Mouse (Mus musculus): ENCODE measurements at regions not wholly inside any gene's neighbourhood (a gene's known extent, or its start where the extent isn't known, plus 50 kb on each side); places are given as distances from the start of the nearest gene placed in this dataset.

DNA sequence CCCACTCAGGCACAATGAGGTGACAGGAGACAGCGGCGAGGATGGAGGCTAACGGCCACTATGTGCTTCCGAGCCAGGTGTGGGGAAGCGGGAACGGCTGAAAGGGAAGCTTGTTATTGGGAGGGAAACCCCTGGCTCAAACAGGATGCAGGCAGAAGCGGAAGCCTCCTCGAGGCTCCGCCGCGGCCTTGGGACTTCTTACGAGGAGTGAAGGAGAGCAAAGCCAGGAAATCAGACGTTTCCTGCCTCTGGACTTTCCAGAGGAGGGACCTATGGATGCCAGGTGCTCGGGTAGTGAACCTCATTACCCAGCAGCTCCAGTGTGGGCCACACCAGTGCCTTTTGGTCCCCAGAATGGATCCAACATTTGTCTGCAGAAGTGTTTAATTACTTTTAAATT, 449.6 kb downstream of the Med13l start:
- Histone ChIP-seq H3K27ac (ENCODE audit: low read depth, low read length) (no peak overlapping the region), H3K9ac (ENCODE audit: low read length) (no peak overlapping the region), H3K4me2 (ENCODE audit: low read depth) (no peak overlapping the region), H3K36me3 (ENCODE audit: control insufficient read depth, insufficient read depth, low read length) (no peaks in the 10 kb centered on the region), H3K4me3 (ENCODE audit: low read depth, low read length) (no peak overlapping the region), H3K9me3 (ENCODE audit: control insufficient read depth, low read length) (no peaks in the 10 kb centered on the region), H3K27me3 (ENCODE audit: control insufficient read depth, insufficient read depth, low read length) (no peaks in the 10 kb centered on the region), H3K4me1 (ENCODE audit: control insufficient read depth, insufficient read depth, low read length) (peaks cover 3% of the 10 kb centered on the region; the same call in 1 of the 2 replicates)
- WGBS: 76% methylated on average over 14 of the region's 14 CpGs
- no peak for ATAC-seq (ENCODE audit: insufficient read depth, low FRiP score, low TSS enrichment)
- no peak for DNase-seq (ENCODE audit: low spot score)

DNA sequence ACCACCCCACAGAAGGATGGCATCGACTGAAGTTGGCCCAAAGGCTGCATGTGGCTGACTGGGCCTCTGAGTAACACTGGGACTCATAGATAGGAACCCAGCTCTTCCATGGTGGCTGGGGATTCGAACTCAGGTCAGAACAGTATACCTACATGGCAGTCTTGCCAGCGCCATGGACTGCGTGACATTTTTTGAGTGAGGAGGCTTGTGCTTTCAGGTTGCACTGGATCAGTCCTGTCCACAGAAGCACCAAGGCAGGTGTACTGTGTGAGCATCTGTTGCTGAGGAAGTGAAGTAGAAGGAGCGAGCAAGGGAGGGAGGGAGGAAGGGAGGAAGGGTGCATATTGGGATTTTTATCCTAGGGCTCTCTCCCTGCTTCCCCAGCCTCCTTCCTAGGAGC, 454.7 kb downstream of the Med13l start:
- Histone ChIP-seq H3K4me3 (ENCODE audit: low read depth, low read length) (no peak overlapping the region), H3K9ac (ENCODE audit: low read length) (no peak overlapping the region), H3K9me3 (ENCODE audit: control insufficient read depth, low read length) (no peaks in the 10 kb centered on the region), H3K36me3 (ENCODE audit: control insufficient read depth, insufficient read depth, low read length) (no peaks in the 10 kb centered on the region), H3K4me1 (ENCODE audit: control insufficient read depth, insufficient read depth, low read length) (peaks cover 5% of the 10 kb centered on the region; the same call in 1 of the 2 replicates), H3K4me2 (ENCODE audit: low read depth) (no peak overlapping the region), H3K27me3 (ENCODE audit: control insufficient read depth, insufficient read depth, low read length) (no peaks in the 10 kb centered on the region), H3K27ac (ENCODE audit: low read depth, low read length) (no peak overlapping the region)
- no peak for DNase-seq (ENCODE audit: low spot score)
- WGBS: 74% methylated on average over 5 of the region's 5 CpGs
- ATAC-seq (ENCODE audit: insufficient read depth, low FRiP score, low TSS enrichment): no peak

DNA sequence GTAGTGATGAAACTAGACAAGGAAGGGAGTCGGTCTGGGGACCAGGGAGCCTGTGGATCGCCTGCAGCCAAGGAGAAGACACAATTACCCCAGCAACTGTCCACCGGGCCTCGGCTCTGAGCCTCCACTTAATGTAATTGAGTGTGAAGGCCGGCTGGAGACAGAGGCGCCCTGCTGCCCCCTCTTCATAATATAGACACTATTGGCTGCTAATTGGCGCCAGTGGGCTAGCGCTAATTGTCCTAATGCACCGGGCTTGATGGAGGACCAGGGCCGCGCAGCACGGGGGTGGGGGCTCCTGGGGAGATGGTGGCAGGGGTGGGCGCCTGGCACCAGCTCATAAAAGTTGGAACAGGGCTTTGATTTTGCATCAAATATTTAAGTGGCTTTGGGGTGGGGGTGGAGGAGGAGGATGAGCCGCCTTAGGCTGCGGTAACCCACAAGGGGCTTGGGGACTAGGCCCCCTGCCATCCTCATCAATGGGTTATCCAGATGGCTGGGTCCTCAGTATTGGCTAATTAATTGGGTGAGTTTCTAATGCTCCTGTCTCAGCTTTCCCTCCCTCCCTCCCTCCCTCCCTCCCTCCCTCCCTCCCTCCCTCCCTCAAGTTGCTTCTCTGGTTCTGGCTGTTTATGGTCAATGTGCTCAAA, 455.3 kb downstream of the Med13l start:
- DNase-seq (ENCODE audit: low spot score) (peak; percentile 38), ATAC-seq (ENCODE audit: insufficient read depth, low FRiP score, low TSS enrichment) (no peak)
- H3K9ac ChIP-seq (ENCODE audit: low read length): no peak overlapping the region
- H3K27ac ChIP-seq (ENCODE audit: low read depth, low read length): no peak overlapping the region
- H3K9me3 ChIP-seq (ENCODE audit: control insufficient read depth, low read length): no peaks in the 10 kb centered on the region
- no peak overlapping the region for H3K4me2 ChIP-seq (ENCODE audit: low read depth)
- no peaks in the 10 kb centered on the region for H3K27me3 ChIP-seq (ENCODE audit: control insufficient read depth, insufficient read depth, low read length)
- no peaks in the 10 kb centered on the region for H3K36me3 ChIP-seq (ENCODE audit: control insufficient read depth, insufficient read depth, low read length)
- 9% methylated on average over 15 of the region's 15 CpGs for WGBS
- peaks cover 5% of the 10 kb centered on the region; the same call in 1 of the 2 replicates for H3K4me1 ChIP-seq (ENCODE audit: control insufficient read depth, insufficient read depth, low read length)
- no peak overlapping the region for H3K4me3 ChIP-seq (ENCODE audit: low read depth, low read length)

DNA sequence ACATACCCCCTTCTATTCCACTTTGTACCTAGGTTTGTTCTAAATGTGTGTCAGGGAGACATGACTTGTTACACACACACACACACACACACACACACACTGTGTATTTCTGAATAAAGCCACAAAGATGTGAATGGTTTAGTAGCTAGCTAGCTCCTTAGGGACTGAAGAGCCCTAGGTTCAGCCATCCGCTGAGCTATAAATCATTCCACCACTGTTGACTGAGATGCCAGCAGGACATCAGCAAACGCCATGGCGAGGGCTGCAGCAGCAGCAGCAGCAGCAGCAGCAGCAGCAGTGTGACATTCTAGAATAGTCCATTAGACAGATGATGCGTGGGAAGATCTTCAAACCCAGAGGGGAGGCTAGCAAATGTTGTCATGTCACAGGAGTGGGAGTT, 455.9 kb downstream of the Med13l start:
- H3K27ac ChIP-seq (ENCODE audit: low read depth, low read length): no peak overlapping the region
- WGBS: 12% methylated on average over 4 of the region's 4 CpGs
- H3K4me1 ChIP-seq (ENCODE audit: control insufficient read depth, insufficient read depth, low read length): peaks cover 5% of the 10 kb centered on the region; the same call in 1 of the 2 replicates
- DNase-seq (ENCODE audit: low spot score) (peak; percentile 35), ATAC-seq (ENCODE audit: insufficient read depth, low FRiP score, low TSS enrichment) (no peak)
- no peaks in the 10 kb centered on the region for H3K27me3 ChIP-seq (ENCODE audit: control insufficient read depth, insufficient read depth, low read length)
- H3K36me3 ChIP-seq (ENCODE audit: control insufficient read depth, insufficient read depth, low read length): no peaks in the 10 kb centered on the region
- H3K9ac ChIP-seq (ENCODE audit: low read length): no peak overlapping the region
- H3K4me3 ChIP-seq (ENCODE audit: low read depth, low read length): no peak overlapping the region
- no peak overlapping the region for H3K4me2 ChIP-seq (ENCODE audit: low read depth)
- H3K9me3 ChIP-seq (ENCODE audit: control insufficient read depth, low read length): no peaks in the 10 kb centered on the region

GRCm38 (mm10) chr5:119023947-119024346, 463.5 kb downstream of the Med13l start:
- no peak overlapping the region for H3K4me3 ChIP-seq (ENCODE audit: low read depth, low read length)
- no peak for DNase-seq (ENCODE audit: low spot score)
- no peaks in the 10 kb centered on the region for H3K36me3 ChIP-seq (ENCODE audit: control insufficient read depth, insufficient read depth, low read length)
- no peaks in the 10 kb centered on the region for H3K4me1 ChIP-seq (ENCODE audit: control insufficient read depth, insufficient read depth, low read length)
- no peak overlapping the region for H3K27ac ChIP-seq (ENCODE audit: low read depth, low read length)
- ATAC-seq (ENCODE audit: insufficient read depth, low FRiP score, low TSS enrichment): no peak
- 46% methylated on average over 8 of the region's 8 CpGs for WGBS
- no peaks in the 10 kb centered on the region for H3K9me3 ChIP-seq (ENCODE audit: control insufficient read depth, low read length)
- no peak overlapping the region for H3K9ac ChIP-seq (ENCODE audit: low read length)
- no peak overlapping the region for H3K4me2 ChIP-seq (ENCODE audit: low read depth)
- no peaks in the 10 kb centered on the region for H3K27me3 ChIP-seq (ENCODE audit: control insufficient read depth, insufficient read depth, low read length)

DNA sequence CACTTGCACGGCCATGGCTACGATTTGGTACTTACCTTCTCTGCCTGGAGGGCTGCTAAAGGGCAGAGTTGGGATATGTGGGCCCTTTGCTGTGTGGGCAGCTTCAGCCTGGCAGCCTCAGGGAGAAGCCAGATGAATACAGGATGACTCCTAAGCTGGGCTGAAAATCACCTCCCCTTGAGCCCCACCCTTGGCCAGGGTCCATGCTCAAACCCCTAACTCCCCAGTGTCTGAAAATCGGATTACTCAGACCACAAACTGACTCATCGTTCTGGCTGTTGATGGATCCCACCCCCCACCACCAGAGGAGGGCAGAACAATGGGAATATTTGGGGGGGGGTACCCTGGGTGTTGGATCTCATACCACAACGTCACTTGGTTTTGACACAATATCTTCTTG, 471.6 kb downstream of the Med13l start:
- no peak for DNase-seq (ENCODE audit: low spot score)
- H3K4me2 ChIP-seq (ENCODE audit: low read depth): no peak overlapping the region
- no peaks in the 10 kb centered on the region for H3K9me3 ChIP-seq (ENCODE audit: control insufficient read depth, low read length)
- no peak overlapping the region for H3K4me3 ChIP-seq (ENCODE audit: low read depth, low read length)
- no peaks in the 10 kb centered on the region for H3K4me1 ChIP-seq (ENCODE audit: control insufficient read depth, insufficient read depth, low read length)
- no peak for ATAC-seq (ENCODE audit: insufficient read depth, low FRiP score, low TSS enrichment)
- H3K36me3 ChIP-seq (ENCODE audit: control insufficient read depth, insufficient read depth, low read length): no peaks in the 10 kb centered on the region
- no peak overlapping the region for H3K27ac ChIP-seq (ENCODE audit: low read depth, low read length)
- H3K9ac ChIP-seq (ENCODE audit: low read length): no peak overlapping the region
- WGBS: 90% methylated on average over 5 of the region's 5 CpGs
- H3K27me3 ChIP-seq (ENCODE audit: control insufficient read depth, insufficient read depth, low read length): no peaks in the 10 kb centered on the region

- no peaks in the 10 kb centered on the region for H3K4me1 ChIP-seq (ENCODE audit: control insufficient read depth, insufficient read depth, low read length)
- no peak overlapping the region for H3K9ac ChIP-seq (ENCODE audit: low read length)
- no peak overlapping the region for H3K4me2 ChIP-seq (ENCODE audit: low read depth)
- H3K36me3 ChIP-seq (ENCODE audit: control insufficient read depth, insufficient read depth, low read length): no peaks in the 10 kb centered on the region
- WGBS: 69% methylated on average over 10 of the region's 10 CpGs
- no peak overlapping the region for H3K27ac ChIP-seq (ENCODE audit: low read depth, low read length)
- no peaks in the 10 kb centered on the region for H3K27me3 ChIP-seq (ENCODE audit: control insufficient read depth, insufficient read depth, low read length)
- DNase-seq (ENCODE audit: low spot score) (no peak), ATAC-seq (ENCODE audit: insufficient read depth, low FRiP score, low TSS enrichment) (no peak)
- no peaks in the 10 kb centered on the region for H3K9me3 ChIP-seq (ENCODE audit: control insufficient read depth, low read length)
- no peak overlapping the region for H3K4me3 ChIP-seq (ENCODE audit: low read depth, low read length)
These were observed 484.1 kb downstream of the Med13l start for GRCm38 (mm10) chr5:119044548-119044947.

- Histone ChIP-seq H3K9me3 (ENCODE audit: control insufficient read depth, low read length) (no peaks in the 10 kb centered on the region), H3K27me3 (ENCODE audit: control insufficient read depth, insufficient read depth, low read length) (no peaks in the 10 kb centered on the region), H3K27ac (ENCODE audit: low read depth, low read length) (no peak overlapping the region), H3K9ac (ENCODE audit: low read length) (no peak overlapping the region), H3K4me2 (ENCODE audit: low read depth) (no peak overlapping the region), H3K4me3 (ENCODE audit: low read depth, low read length) (no peak overlapping the region), H3K4me1 (ENCODE audit: control insufficient read depth, insufficient read depth, low read length) (no peaks in the 10 kb centered on the region), H3K36me3 (ENCODE audit: control insufficient read depth, insufficient read depth, low read length) (no peaks in the 10 kb centered on the region)
- WGBS: 63% methylated on average over 4 of the region's 4 CpGs
- no peak for DNase-seq (ENCODE audit: low spot score)
- ATAC-seq (ENCODE audit: insufficient read depth, low FRiP score, low TSS enrichment): no peak
These were observed 487.1 kb downstream of the Med13l start for GRCm38 (mm10) chr5:119047581-119047980.

GRCm38 (mm10) chr5:119052354-119052996, 492.0 kb downstream of the Med13l start:
- Histone ChIP-seq H3K36me3 (ENCODE audit: control insufficient read depth, insufficient read depth, low read length) (no peaks in the 10 kb centered on the region), H3K27me3 (ENCODE audit: control insufficient read depth, insufficient read depth, low read length) (no peaks in the 10 kb centered on the region), H3K4me3 (ENCODE audit: low read depth, low read length) (no peak overlapping the region), H3K9me3 (ENCODE audit: control insufficient read depth, low read length) (no peaks in the 10 kb centered on the region), H3K4me1 (ENCODE audit: control insufficient read depth, insufficient read depth, low read length) (peaks cover 8% of the 10 kb centered on the region), H3K4me2 (ENCODE audit: low read depth) (no peak overlapping the region), H3K27ac (ENCODE audit: low read depth, low read length) (no peak overlapping the region), H3K9ac (ENCODE audit: low read length) (no peak overlapping the region)
- no peak for ATAC-seq (ENCODE audit: insufficient read depth, low FRiP score, low TSS enrichment)
- WGBS: 41% methylated on average over 11 of the region's 11 CpGs
- DNase-seq (ENCODE audit: low spot score): no peak

Measured in neural tube, embryonic 11.5 days (tissue).